Mouse (Mus musculus): Measurements from ENCODE around the gene Ttyh1.
A peak's percentile ranks its signal among the peaks of the same experiment; 100 is the strongest.
"Not testable (repeated sequence)": the region's sequence is repeated elsewhere in the genome, so short reads cannot be mapped to it uniquely, and the experiment has no call there.

Ttyh1 gene

GRCm38 (mm10) chr7:4144046-4144445, 24.8 kb downstream of the Ttyh1 start:
- no peak for DNase-seq (ENCODE audit: low spot score)

GRCm38 (mm10) chr7:4144766-4145551, 25.8 kb downstream of the Ttyh1 start:
- DNase-seq (ENCODE audit: low spot score), result no peak

GRCm38 (mm10) chr7:4145552-4146190, 26.5 kb downstream of the Ttyh1 start:
- DNase-seq (ENCODE audit: low spot score), result peak; percentile 74

GRCm38 (mm10) chr7:4146241-4147180, 27.3 kb downstream of the Ttyh1 start:
- no peak for DNase-seq (ENCODE audit: low spot score)

- no peak for DNase-seq (ENCODE audit: low spot score)
These were observed 28.2 kb downstream of the Ttyh1 start for GRCm38 (mm10) chr7:4147371-4147770.

- no peak for DNase-seq (ENCODE audit: low spot score)
These were observed 28.6 kb downstream of the Ttyh1 start for GRCm38 (mm10) chr7:4147836-4148235.

GRCm38 (mm10) chr7:4148341-4149208, 29.4 kb downstream of the Ttyh1 start:
- no peak for DNase-seq (ENCODE audit: low spot score)

- DNase-seq (ENCODE audit: low spot score), result peak; percentile 71
These were observed 30.2 kb downstream of the Ttyh1 start for GRCm38 (mm10) chr7:4149209-4150054.

- DNase-seq (ENCODE audit: low spot score), result no peak
These were observed 30.9 kb downstream of the Ttyh1 start, which contains the start of gene Leng9 for GRCm38 (mm10) chr7:4150059-4150541. Gene Leng9, minus strand, starts transcription at chr7:4150374.

GRCm38 (mm10) chr7:4150811-4151221, 31.6 kb downstream of the Ttyh1 start:
- DNase-seq (ENCODE audit: low spot score), result no peak

- no peak for DNase-seq (ENCODE audit: low spot score)
These were observed 32.0 kb downstream of the Ttyh1 start for GRCm38 (mm10) chr7:4151241-4151640.

- DNase-seq (ENCODE audit: low spot score), result no peak
These were observed 35.1 kb downstream of the Ttyh1 start for GRCm38 (mm10) chr7:4154356-4154755.

GRCm38 (mm10) chr7:4154976-4155375, 35.8 kb downstream of the Ttyh1 start:
- no peak for DNase-seq (ENCODE audit: low spot score)

- DNase-seq (ENCODE audit: low spot score), result not testable (repeated sequence)
These were observed 42.4 kb downstream of the Ttyh1 start for GRCm38 (mm10) chr7:4161596-4161995.

GRCm38 (mm10) chr7:4163571-4164072, 44.4 kb downstream of the Ttyh1 start:
- DNase-seq (ENCODE audit: low spot score), result no peak

- peak; percentile 32 for DNase-seq (ENCODE audit: low spot score)
These were observed 45.1 kb downstream of the Ttyh1 start, which contains the start of gene Cdc42ep5 for GRCm38 (mm10) chr7:4164090-4164910. Gene Cdc42ep5, minus strand, starts transcription at chr7:4164860.

GRCm38 (mm10) chr7:4165286-4165685, 46.1 kb downstream of the Ttyh1 start:
- DNase-seq (ENCODE audit: low spot score), result no peak

- DNase-seq (ENCODE audit: low spot score), result no peak
These were observed 47.9 kb downstream of the Ttyh1 start for GRCm38 (mm10) chr7:4167098-4167497.
